Mouse (Mus musculus) cerebellum, adult 2 months (tissue): ENCODE data around the gene Wnt3a.

Source experiments
- CTCF ChIP-seq: fragments of 200-500 bp; IDR thresholded peaks from 2 replicates; pipeline ENCODE4 v1.5.1; 2011; ENCODE audit warnings: low read depth, mild to moderate bottlenecking, control low read depth, low read length, moderate library complexity, borderline replicate concordance; ENCODE audit not compliant: insufficient read depth
- POLR2A ChIP-seq: fragments of 200-500 bp; IDR thresholded peaks from 2 replicates; pipeline ENCODE4 v1.6.1; 2011; ENCODE audit warnings: low read length, control low read depth, borderline replicate concordance; ENCODE audit not compliant: insufficient read depth

- no peak for TF ChIP-seq POLR2A
- no peak for TF ChIP-seq CTCF
Measured at GRCm38 (mm10) chr11:59227604-59228121, 62.9 kb downstream of the Wnt3a start.
